In genomic region chr8:84686191-84687002, GRCm38 (mm10) we compare ENCODE assay signal across 8 mouse cellular contexts. TPM values are rescaled to one million over a fixed set of nuclear protein-coding genes. Genes with fewer than 3 reads are reported as not detected.
DNase-seq lines count a peak whose midpoint lies in the region; ATAC-seq and TF ChIP-seq lines count a peak whose summit lies in the region.

Gene Trmt1 (plus strand): TSS chr8:84686307.

- H3K79me2 ChIP-seq in C2C12 (ENCODE audit: control insufficient read depth, insufficient read depth): peaks cover 97% of the 10 kb centered on the region

- peak within 1 kb of the TSS; percentile 76 for H3ac ChIP-seq in C2C12 (ENCODE audit: control insufficient read depth, insufficient read length, low read depth)

- peak within 1 kb of the TSS; percentile 86 for H3K9ac ChIP-seq in lung, postnatal 0 days (replicated peaks; ENCODE audit: low read depth)

- peaks cover 74% of the 10 kb centered on the region for H3K79me3 ChIP-seq in C2C12 (ENCODE audit: low read depth)

- TF ChIP-seq CTCF in C2C12 (IDR thresholded peaks at IDR 0.05; ENCODE audit: control insufficient read depth, insufficient read depth, insufficient read length): no peak
- TF ChIP-seq CTCF in lung, postnatal 0 days (IDR thresholded peaks at IDR 0.05): no peak

- ATAC-seq in activated CD4-positive, CD25-positive, alpha-beta regulatory T cell, adult 4 months: peak; percentile 4
- ATAC-seq in erythroblast, adult 5-6 weeks (replicated peaks; ENCODE audit: low FRiP score, poor library complexity, severe bottlenecking): peak; percentile 55
- ATAC-seq in lung, postnatal 0 days: peak; percentile 7; the same call in 1 of the 2 replicates

- peaks cover 14% of the 10 kb centered on the region; the same call in 1 of the 2 replicates for H3K4me1 ChIP-seq in lung, postnatal 0 days (ENCODE audit: insufficient read depth, low read depth, low read length)

- peak in 1 of 2 experiments; percentile 23 for DNase-seq in heart, postnatal 10 days
- peak; percentile 52 to 67 for DNase-seq in kidney, postnatal 4 days
- DNase-seq in lung, postnatal 0 days (ENCODE audit: low spot score): peak; percentile 56
- DNase-seq in spleen, postnatal 10 days (ENCODE audit: low spot score in 2 of 2): peak; percentile 60 to 78
- DNase-seq in urinary bladder, postnatal 14 days (ENCODE audit: low spot score): no peak

- H3K27me3 ChIP-seq in C2C12 (ENCODE audit: control insufficient read depth, insufficient read depth, insufficient read length): no peaks in the 10 kb centered on the region
- H3K27me3 ChIP-seq in lung, postnatal 0 days (replicated peaks; ENCODE audit: insufficient read depth, low read length): no peaks in the 10 kb centered on the region

- 10% methylated on average over 20 of the region's 20 CpGs for WGBS in lung, postnatal 0 days

- H3K9me3 ChIP-seq in lung, postnatal 0 days (ENCODE audit: low read length): no peaks in the 10 kb centered on the region

- H3K4me2 ChIP-seq in lung, postnatal 0 days (replicated peaks; ENCODE audit: low read depth, low read length): peak within 1 kb of the TSS; percentile 79

- H3K36me3 ChIP-seq in C2C12 (ENCODE audit: control insufficient read depth, insufficient read depth): peaks cover 41% of the 10 kb centered on the region
- H3K36me3 ChIP-seq in lung, postnatal 0 days (ENCODE audit: insufficient read depth, low read length): no peaks in the 10 kb centered on the region

- peak within 1 kb of the TSS; percentile 86 for H3K27ac ChIP-seq in lung, postnatal 0 days (ENCODE audit: low read length)

- peak within 1 kb of the TSS; percentile 83 for H3K4me3 ChIP-seq in C2C12 (ENCODE audit: insufficient read depth, poor library complexity, severe bottlenecking)
- H3K4me3 ChIP-seq in lung, postnatal 0 days (ENCODE audit: low read depth, low read length): peak within 1 kb of the TSS; percentile 98

- no peak for TF ChIP-seq EP300 in lung, postnatal 0 days (IDR thresholded peaks at IDR 0.05)

- intact Hi-C loops in heart, postnatal 10 days (cut with DNase I): loop anchor here (1.0 to 5.0 kb wide), 2 partner anchors 21 to 94 kb away; no protein-coding TSS in a partner anchor

TF ChIP-seq in C2C12, 6 proteins besides CTCF, POLR2A, EP300 and RAD21:
- TF ChIP-seq MAX (IDR thresholded peaks at IDR 0.05) (no peak), USF1 (IDR thresholded peaks at IDR 0.05; ENCODE audit: low read depth) (peak; percentile 75)

RNA-seq across cellular contexts. Expression of gene Trmt1, which starts in this region (rescaled TPM):
- 117 TPM for polyA plus RNA-seq in C2C12 (2012; fragmentation: generic; extraction: Trizol)
- 10 to 100 TPM; 32.6 to 49.8 TPM for polyA plus RNA-seq in activated CD4-positive, CD25-positive, alpha-beta regulatory T cell, adult 4 months (2017; shearing (Covaris generic))
- total RNA-seq in erythroblast, adult 5-6 weeks (2015; ENCODE audit: low replicate concordance): 9.8 and 16.9 TPM in 2 replicates
- 18.3 and 21.5 TPM in 2 replicates for total RNA-seq in erythroblast, adult 5-6 weeks (2017; ENCODE audit: low replicate concordance)
- total RNA-seq in heart, postnatal 10 days (2021): 10 to 100 TPM; 40.3 to 40.6 TPM
- 38.4 and 43.4 TPM in 2 replicates for polyA plus RNA-seq in lung, postnatal 0 days (2015; fragmentation: Nextera tagmentation; extraction: Ambion mirVana)

Comparison
In these comparisons a context has a peak if more than half of its experiments do, and no peak if none do; other contexts are left out.
1. ATAC-seq: peak in every context shown above with its lines; median percentile 55 in erythroblast, adult 5-6 weeks; 7 in lung, postnatal 0 days; 4 in activated CD4-positive, CD25-positive, alpha-beta regulatory T cell, adult 4 months.